Mouse (Mus musculus) bone marrow, adult 2 months (tissue): ENCODE results near the gene Gsn. TPM values are rescaled to one million over a fixed set of nuclear protein-coding genes. Genes with fewer than 3 reads are reported as not detected.

Experiments
- H3K27ac ChIP-seq: fragments of 200-500 bp; 2 replicates; pipeline ENCODE4 v1.5.1; 2012; ENCODE audit warnings: low read depth, mild to moderate bottlenecking, control low read depth, inconsistent platforms, low read length; ENCODE audit not compliant: control insufficient read depth, poor library complexity, insufficient read depth
- H3K4me1 ChIP-seq: fragments of 200-500 bp; 2 replicates; pipeline ENCODE4 v1.6.1; 2011; ENCODE audit warnings: low read length; ENCODE audit not compliant: control insufficient read depth, insufficient read depth
- H3K4me3 ChIP-seq: fragments of 200-500 bp; replicated peaks from 2 replicates; pipeline ENCODE3; 2011; ENCODE audit warnings: mild to moderate bottlenecking, low read depth, low read length, control low read depth; ENCODE audit not compliant: control insufficient read depth
- CTCF ChIP-seq: fragments of 200-500 bp; IDR thresholded peaks from 2 replicates; pipeline ENCODE4 v1.5.1; 2011; ENCODE audit warnings: low read length, control low read depth; ENCODE audit not compliant: control insufficient read depth, insufficient read depth
- POLR2A ChIP-seq: fragments of 200-500 bp; IDR thresholded peaks from 2 replicates; pipeline ENCODE4 v1.6.1; 2011; ENCODE audit warnings: low read depth, mild to moderate bottlenecking, control low read depth, low read length, borderline replicate concordance; ENCODE audit not compliant: control insufficient read depth
- WGBS: fragments of 180-500 bp; shearing (Covaris S2); methylation state at CpG from one replicate; pipeline ENCODE4 v1.1.7; 2018; 5-methylcytosine and 5-hydroxymethylcytosine counted together
- polyA plus RNA-seq: library from polyadenylated mRNA; stranded (reverse); fragments of >200 nt; gene quantifications from 2 replicates; pipeline ENCODE4 v1.2.4, GENCODE M21; 2011; ENCODE audit warnings: low replicate concordance; ENCODE audit not compliant: missing spikeins, insufficient read depth, insufficient read length

Gene Gsn
- polyA plus RNA-seq, 1 experiment: 94.8 TPM

GRCm38 (mm10) chr2:35308166-35308565, 52.0 kb downstream of the Gsn start:
- Histone ChIP-seq H3K4me3 (no peak overlapping the region), H3K27ac (peak overlapping the region; percentile 27; the same call in 1 of the 2 replicates), H3K4me1 (peaks cover 5% of the 10 kb centered on the region; the same call in 1 of the 2 replicates)
- 29% methylated on average over 1 of the region's 1 CpGs for WGBS
- no peak for TF ChIP-seq CTCF
- no peak for TF ChIP-seq POLR2A

- Histone ChIP-seq H3K27ac (no peak overlapping the region), H3K4me1 (peaks cover 5% of the 10 kb centered on the region; the same call in 1 of the 2 replicates), H3K4me3 (no peak overlapping the region)
- 85% methylated on average over 4 of the region's 4 CpGs for WGBS
- no peak for TF ChIP-seq CTCF
- TF ChIP-seq POLR2A: no peak
Observed at GRCm38 (mm10) chr2:35309906-35310493, 53.8 kb downstream of the Gsn start.

DNA sequence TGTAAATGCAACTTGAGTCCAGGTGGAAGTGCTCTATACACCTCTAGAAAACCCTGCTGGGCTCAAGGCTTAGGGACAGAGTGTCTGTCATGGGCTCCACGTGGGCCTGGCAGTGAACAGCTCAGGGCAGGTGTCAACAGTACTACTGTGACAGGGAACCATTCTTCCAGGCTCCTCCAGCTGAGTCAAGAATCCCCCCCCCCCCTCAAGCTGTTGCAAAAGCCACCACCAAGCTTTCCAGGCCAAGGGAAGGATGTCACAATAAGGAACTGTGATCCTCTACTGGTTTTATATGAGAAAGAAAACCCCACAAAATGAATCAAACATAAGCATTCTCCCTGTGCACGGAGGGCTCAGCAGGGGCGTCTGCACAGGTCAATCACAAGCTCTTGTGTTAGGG, 58.1 kb downstream of the Gsn start:
- Histone ChIP-seq H3K4me1 (no peaks in the 10 kb centered on the region; the same call in 1 of the 2 replicates), H3K27ac (no peak overlapping the region), H3K4me3 (no peak overlapping the region)
- 47% methylated on average over 3 of the region's 3 CpGs for WGBS
- TF ChIP-seq POLR2A: no peak

DNA sequence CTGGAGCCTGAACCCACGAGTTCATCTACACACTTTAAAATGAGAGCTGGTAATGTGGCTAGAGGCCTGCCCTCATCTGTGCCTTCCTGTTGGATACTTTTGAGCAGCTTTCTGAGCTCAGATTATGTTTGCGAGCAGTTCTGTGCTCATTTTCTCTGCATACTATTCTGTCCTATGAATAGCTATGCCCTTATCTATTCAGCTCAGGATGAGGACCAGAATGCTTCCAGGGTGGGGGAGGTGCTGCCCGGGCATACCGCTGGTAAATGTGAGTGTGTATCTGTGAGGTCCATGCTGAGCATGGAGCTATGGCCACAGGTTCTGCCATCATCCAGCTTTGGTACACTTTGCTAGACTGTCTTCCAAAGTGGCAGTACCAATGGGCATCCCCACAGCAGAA, 61.4 kb downstream of the Gsn start:
- no peak overlapping the region for H3K27ac ChIP-seq
- 62% methylated on average over 4 of the region's 4 CpGs for whole genome bisulfite sequencing
- TF ChIP-seq POLR2A: no peak
- TF ChIP-seq CTCF: no peak
- H3K4me3 ChIP-seq: no peak overlapping the region
- peaks cover 4% of the 10 kb centered on the region for H3K4me1 ChIP-seq

GRCm38 (mm10) chr2:35318405-35318804, 62.2 kb downstream of the Gsn start:
- Histone ChIP-seq H3K4me3 (no peak overlapping the region), H3K4me1 (peaks cover 7% of the 10 kb centered on the region), H3K27ac (peak overlapping the region; percentile 39; the same call in 1 of the 2 replicates)
- no peak for TF ChIP-seq CTCF
- TF ChIP-seq POLR2A: no peak
- 72% methylated on average over 12 of the region's 12 CpGs for WGBS

- 95% methylated on average over 15 of the region's 15 CpGs for WGBS
- TF ChIP-seq CTCF (no peak), POLR2A (no peak)
- Histone ChIP-seq H3K27ac (no peak overlapping the region), H3K4me3 (no peak overlapping the region), H3K4me1 (peaks cover 11% of the 10 kb centered on the region)
Observed at GRCm38 (mm10) chr2:35320399-35320798, 64.2 kb downstream of the Gsn start.

DNA sequence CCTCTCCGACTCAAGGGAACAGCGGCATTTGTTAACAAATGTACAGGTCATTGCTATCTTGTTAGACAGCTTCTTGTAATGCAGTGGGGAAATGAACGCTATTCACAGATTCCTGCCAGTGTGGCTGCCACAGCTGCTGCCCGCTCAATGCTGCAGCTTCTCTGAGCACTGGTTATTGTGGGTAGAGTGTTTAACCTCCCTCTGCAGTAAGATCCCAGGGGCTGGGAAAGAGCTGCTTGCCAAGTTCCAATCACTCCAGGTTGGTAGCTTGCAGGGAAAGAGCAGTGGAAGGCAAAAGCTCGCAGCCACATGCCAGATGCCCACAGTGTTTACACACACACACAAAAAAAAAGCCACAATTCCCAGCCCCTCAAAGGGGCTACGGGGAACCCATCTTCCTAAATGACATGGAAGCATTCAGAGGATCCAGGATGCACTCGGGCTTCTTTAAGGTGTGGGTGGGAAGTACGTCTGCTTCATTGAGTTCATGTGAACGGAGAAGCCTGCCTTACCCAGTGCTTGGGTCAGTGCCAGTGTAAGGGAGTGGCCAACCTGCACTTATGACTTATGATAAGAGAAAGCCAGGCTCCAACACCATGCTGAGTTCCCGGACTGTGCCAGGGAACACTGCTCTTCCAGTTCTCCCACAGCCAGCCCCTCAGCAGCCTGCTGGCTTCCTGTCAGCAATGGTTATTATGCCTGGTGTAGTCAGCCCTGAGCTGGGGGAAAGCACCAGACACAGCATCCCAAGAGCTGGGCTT, 66.4 kb downstream of the Gsn start:
- Histone ChIP-seq H3K27ac (peak overlapping the region; percentile 78), H3K4me3 (no peak overlapping the region), H3K4me1 (peaks cover 14% of the 10 kb centered on the region)
- TF ChIP-seq CTCF: no peak
- no peak for TF ChIP-seq POLR2A
- WGBS: 63% methylated on average over 10 of the region's 10 CpGs

DNA sequence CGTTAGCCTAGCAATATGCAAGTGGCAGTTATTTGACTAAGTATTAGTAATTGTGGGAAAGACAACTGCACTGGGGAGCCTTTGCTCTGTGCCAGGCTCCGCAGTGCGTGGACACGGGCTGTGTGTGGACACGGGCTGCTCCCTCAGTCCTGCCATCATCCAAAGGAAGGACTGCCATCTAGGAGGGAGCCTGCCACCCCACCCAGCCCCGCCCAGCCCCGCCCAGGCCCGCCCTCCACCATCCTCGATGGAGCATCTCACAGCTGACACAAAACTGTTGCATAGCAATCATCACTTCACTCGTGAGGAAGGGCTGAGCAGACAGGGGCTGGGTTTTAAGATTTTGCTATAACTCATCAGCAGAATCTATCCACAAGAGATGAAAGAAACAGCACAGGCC, 69.8 kb downstream of the Gsn start:
- Histone ChIP-seq H3K4me3 (no peak overlapping the region), H3K4me1 (peaks cover 12% of the 10 kb centered on the region), H3K27ac (peak overlapping the region; percentile 33; the same call in 1 of the 2 replicates)
- WGBS: 66% methylated on average over 10 of the region's 10 CpGs
- no peak for TF ChIP-seq CTCF
- TF ChIP-seq POLR2A: no peak

GRCm38 (mm10) chr2:35326931-35327330, 70.8 kb downstream of the Gsn start:
- no peak overlapping the region for H3K4me3 ChIP-seq
- 20% methylated on average over 1 of the region's 1 CpGs for WGBS

More at GRCm38 (mm10) chr2:35326931-35327330, 70.8 kb downstream of the Gsn start:
- H3K27ac ChIP-seq: peak overlapping the region; percentile 13; the same call in 1 of the 2 replicates
- peaks cover 12% of the 10 kb centered on the region for H3K4me1 ChIP-seq
- TF ChIP-seq POLR2A (no peak), CTCF (no peak)
